Mouse (Mus musculus): ENCODE results near the gene Tmem235.
"Not testable (repeated sequence)": the region's sequence is repeated elsewhere in the genome, so short reads cannot be mapped to it uniquely, and the experiment has no call there.

Gene Tmem235

DNA sequence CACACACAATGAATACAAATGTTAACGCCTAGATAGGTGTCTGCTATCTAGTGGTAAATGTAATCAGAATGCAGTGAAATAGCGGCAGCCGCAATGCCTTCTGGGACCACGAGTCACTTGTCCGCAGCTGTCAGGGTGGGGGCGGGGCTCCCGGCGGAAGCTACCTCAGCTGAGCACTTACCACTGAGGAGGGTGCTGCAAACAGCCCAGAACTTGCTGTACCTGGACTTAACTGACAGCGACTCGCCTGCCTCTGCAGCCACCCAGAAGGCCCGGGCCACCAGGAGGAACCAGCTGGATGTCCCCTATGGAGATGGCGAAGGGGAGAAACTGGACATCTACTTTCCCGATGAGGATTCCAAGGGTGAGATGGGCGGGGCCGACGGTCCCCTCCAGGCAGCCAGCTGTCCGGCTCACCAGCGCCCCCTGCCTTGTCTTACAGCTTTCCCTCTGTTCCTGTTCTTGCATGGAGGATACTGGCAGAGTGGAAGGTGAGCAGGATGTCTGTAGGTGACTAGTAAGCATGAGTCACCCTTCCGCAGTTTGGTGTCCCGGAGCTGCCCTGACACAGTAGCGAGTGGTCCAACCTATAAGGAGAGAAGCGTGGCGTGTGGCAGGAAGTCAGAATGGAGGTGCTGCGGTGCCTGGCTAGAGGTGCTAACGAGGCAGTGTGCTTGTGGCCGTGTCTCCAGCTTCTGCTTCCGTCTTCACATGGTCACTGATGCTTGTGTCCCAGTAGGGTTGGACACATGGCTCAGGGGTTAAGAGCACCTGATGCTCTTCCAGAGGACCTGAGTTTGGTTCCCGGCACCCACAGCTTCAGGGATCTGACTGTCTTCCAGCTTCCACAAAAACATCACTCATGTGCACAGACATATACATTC lies 28.2 kb upstream of the Tmem235 start:
- DNase-seq: peak; percentile 71

DNA sequence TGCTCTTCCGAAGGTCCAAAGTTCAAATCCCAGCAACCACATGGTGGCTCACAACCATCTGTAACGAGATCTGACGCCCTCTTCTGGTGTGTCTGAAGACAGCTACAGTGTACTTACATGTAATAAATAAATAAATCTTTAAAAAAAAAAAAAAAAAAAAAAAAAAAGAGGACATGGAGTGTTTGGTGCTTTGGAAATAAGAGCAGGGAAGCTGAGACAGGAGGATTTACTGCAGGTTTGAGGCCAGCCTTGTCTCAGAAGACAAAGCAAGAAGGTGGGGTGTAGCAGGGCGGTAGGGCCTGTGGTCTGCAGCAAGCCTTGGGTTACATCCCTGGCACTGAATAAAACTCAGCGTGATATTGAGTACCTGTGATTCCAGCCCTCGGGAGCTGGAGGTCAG lies 27.0 kb upstream of the Tmem235 start:
- DNase-seq: not testable (repeated sequence)

DNA sequence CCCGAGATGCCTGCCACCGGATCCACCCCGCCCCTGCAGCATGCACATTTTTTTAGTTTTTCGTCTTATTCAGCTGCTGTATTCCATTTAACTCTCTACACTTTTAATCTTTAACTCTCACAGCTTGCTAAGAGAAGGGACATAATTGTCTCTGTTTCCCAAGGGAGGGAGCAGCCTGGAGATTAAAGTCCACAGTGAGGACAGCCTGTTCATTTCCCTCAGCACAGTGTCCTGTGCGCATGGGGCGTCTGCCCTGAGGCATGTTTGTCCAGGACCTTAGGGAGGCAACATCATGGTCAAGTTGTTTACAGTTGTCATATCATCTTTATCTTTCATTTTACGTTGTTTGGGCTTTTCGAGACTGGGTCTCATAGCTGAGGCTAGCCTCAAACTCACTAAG lies 26.5 kb upstream of the Tmem235 start:
- no peak for DNase-seq

DNA sequence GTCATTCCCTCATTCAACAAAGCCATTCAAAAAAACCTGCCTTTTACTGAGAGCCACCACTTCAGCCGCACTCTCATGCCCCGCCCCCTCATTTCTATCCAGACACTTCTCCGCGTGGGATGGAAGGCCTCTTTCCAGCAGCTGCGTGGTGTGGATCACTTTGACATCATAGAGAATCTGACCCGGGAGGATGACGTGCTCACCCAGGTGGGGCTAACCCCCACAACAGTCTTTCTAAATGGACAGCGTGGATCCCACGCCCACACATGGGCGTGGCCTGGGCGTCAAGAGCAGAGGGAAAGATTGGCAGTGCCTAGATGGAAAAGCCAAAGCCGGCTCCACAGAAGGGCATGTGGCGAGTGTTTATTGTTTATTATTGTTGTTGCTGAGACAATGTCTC lies 24.2 kb upstream of the Tmem235 start:
- peak; percentile 49 for DNase-seq

DNA sequence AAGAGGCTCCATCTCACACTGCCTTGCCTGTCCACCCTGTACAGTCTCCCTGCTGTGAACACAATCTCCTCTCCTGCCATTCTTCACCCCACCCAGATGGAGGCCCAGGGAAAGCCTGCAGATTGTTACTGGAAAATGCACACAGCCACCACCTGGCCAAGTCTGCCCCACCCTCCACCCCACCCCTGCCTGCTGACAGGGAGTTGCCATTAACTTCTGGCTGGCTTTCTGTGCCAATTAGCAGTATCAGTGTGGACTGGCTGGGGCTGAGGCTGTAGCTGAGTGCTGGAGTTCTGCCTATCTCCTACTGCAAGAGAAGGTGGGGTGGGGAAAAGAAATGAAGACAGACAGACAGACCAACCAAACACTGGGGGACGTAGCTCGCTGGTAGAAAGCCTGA lies 22.0 kb upstream of the Tmem235 start:
- DNase-seq: no peak

DNA sequence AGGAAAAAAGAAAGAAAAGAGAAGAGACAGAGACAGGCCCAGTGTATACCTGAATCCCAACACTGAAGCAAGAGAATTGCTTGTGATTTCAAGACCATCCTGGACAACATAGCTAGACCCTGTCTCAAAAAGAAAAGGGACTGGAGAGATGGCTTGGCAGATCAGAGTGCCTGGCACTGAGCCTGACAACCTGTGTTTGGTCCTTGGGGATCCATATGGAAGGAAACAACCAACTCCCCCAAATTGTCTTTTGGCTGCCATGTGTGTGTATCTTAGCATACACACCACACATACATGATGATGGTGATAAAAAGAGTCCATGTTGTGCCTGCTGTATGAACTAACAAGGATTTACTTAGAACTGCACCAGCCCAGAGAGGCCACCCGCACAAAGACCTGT lies 21.5 kb upstream of the Tmem235 start:
- DNase-seq: no peak

DNA sequence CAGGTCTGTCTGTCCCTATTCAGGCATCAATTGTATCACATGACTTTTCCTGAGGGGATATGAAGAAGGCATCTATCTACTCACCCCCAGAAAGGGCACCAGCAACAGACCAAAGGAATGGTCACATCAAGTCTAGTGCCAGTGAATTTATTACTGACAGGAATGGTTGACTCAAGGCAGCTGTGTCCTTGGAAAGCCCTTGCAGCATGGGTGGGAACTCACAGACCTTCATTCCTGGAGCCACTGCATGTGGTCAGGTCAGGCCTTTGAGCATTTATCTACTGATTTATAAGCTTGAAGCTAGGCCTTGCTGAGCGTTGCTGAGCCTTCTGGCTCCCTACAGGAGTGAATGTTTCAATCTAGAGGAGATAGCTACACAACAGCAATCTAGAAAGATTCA lies 19.6 kb upstream of the Tmem235 start:
- DNase-seq: no peak

DNA sequence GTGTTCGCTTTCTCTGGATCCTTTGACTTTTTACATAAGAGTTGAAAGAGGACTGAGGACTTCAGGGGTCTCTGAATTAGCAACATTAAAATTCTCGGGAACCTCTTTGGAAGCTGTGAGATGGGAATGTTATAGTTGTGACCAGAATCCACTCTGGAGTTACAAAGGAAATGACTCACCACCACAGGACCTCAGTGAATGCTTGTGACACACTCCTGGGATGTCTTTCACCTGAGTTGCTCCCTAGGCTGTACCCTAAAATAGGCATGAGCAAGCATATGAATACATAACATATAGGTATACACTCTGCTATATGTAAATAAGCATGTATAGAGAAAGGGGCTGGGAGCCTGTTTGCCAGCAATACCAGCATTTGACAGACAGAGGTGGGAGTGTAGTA lies 17.1 kb upstream of the Tmem235 start:
- DNase-seq: no peak

DNA sequence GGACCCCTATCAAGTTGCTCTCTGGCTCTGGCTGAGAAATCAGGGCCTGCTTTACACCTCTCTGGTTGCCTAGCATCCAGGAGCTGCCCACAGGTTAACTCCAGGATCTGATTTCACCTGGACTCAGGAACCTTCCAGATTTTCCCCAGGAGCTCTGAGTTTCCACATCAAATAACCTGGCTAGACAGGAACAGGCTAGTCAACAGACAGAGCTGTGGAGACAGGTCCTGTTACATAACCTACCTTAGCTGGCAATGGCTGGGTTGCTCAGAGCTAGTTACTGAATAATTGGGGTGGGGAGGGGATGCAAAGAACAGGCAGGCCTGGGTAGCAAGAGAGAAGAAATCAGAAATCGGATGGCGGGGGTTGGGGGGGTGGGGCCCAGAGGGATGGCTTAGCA lies 15.6 kb upstream of the Tmem235 start:
- no peak for DNase-seq

DNA sequence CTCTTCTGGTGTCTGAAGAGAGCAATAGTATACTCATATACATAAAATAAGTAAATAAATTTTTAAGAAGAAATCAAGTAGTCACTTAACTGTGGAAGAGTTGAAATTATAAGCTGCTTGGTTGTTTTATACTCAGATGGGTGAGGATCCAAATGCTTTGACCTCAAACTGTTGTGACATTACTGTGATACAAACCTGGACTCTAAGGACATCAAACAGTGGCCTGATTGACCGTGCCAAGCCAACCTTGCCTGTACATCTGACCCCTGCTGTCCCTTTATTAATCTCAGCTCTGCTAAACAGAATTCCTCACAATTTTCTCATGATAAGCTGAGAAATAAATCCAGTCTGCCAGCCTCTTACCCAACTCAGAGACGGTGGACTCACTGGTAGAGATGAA lies 14.9 kb upstream of the Tmem235 start:
- DNase-seq: no peak

DNA sequence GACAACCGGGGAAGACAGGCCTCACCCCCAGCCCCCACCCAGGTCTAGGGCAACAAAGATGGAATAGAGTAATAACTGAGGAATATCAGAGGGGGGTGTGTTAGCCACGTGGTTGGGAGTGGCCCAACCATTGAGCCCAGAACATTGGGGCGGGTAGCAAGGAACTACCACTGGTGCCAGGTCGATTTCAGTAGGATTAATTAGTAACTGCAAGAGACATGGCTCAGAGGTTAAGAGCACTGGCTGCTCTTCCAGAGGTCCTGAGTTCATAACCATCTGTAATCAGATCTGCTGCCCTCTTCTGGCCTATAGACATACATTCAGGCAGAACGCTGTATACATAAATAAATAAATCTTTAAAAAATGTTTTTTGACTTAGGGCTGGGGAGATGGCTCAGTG lies 13.9 kb upstream of the Tmem235 start:
- no peak for DNase-seq

DNA sequence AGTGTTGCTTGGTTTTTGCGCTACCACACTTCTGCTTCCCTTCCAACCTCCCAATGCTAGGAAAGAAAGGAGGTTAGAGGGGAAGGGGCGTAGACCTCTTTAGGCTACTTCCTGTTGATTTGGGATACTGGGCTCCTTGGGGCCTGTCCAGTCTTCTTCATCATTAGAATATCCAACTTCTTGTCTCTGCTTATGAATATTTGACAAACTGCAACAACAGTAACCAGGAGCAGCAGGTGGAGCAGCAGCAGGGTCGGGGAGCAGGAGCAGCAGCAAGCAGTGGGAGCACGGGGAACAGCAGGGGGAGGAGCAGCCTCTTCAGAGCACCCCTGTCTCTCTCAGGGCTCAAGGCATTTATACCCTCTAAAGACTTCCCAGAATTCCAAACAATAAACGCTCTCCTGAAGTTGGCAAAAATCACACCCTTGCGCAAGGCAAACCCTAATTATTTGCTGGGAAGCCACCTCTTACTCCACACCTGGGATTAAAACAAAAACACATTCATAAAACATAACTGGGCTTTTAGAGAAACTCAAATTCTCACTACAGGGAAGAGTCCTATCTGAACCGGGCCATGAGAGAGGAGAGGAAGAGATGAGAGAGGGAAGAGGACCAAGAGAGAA lies 12.8 kb upstream of the Tmem235 start:
- DNase-seq: no peak

DNA sequence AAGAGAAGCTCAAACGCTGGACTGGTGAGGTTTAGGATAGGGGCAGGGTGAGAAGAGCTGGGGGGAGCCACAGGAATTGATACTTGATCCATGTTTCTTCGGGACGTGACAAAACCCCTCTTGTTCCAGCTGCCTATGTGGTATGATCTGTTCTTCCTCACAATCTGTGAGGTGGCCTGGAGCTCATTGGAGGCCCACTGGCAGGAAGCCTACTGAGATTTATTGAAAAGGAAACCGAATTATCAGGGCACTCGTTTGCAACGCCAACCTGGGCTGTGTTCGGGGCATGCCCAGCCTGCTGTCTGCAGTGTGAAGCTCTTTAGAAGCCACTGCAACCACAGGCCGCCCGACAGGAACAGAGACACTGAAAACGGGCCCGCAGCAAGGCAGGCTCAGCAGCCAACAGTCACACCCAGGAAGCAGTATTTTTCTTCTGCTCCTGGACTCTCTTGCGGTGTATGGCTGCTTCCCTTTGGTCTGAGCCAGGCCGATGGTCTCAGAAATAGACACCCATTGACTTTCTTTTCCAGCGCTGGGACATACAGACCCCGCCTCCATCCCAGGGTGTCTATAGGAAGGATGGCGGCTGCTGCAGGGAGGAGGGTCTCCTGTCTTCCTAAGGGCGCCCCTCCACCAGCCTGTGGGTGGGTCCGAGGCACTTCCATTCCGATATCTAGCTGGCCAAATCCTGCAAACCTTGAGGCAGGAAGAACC lies 12.1 kb upstream of the Tmem235 start:
- no peak for DNase-seq

DNA sequence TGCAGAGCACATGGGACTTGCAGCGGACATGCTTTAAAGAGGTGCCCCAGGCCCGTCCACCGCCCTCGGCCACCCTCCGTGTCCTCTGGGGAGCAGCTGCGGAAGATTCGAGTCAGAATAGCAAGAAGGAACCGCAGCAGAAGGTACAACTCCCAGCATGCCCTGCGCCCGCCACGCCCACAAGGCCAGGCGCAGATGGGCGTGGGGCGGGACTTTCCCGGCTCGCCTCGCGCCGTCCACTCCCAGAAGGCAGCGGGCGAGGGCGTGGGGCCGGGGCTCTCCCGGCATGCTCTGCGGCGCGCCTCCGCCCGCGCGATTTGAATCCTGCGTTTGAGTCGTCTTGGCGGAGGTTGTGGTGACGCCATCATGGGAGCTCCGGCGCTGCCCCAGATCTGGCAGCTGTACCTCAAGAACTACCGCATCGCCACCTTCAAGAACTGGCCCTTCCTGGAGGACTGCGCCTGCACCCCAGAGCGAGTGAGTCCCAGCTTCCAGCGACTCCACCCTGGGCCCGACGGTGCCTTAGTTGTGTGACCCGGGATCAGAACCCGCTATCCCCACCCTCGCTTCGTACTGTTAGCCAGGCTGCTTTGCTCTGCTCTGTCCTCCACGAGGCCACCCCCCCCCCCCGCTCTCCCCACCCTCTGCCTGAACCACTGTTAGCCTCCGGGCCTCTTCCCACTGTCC lies 11.4 kb upstream of the Tmem235 start, which contains the start of gene Birc5:
Gene Birc5 (plus strand): TSS at position 267 of the 687 bp plus-strand sequence.
- peak; percentile 96 for DNase-seq

DNA sequence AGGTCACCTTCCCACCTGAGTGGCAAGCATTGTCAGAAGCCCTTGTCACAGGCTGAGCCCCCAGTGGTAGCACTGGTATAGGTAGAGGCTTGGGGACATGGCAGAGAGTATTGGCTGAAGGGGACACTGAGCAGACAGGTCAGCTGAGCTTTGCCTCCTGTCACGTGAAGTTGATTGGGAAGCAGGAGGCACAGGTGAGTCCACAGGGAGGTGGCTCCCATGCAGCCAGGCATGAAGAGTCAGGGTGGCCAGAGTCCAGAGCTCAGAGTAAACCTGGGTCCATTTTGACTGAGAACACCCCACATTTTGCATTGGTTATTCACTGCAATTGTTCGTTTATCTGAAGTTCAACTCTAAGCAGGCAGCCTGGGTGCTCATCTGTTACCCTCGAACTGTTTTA lies 7.7 kb upstream of the Tmem235 start:
- no peak for DNase-seq

DNA sequence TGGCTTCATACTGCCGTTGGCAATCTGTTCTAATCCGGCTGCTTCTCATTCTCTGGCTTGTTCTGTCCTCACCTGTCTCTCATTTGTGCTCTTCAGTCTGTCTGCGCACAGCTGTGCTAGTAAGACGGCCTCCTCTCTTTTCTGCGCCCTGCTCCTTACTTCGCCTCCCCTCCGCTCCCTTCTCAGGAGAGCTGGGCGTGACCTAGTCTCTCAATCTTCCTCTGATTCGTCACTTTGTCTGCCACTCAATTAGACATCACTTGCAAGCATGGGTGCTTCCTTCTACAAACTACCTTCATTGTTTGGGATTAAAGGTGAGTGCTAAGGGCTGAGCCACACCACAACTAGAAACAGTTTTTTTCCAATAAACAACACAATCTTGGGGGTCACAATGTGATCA lies 6.3 kb upstream of the Tmem235 start:
- DNase-seq: no peak

DNA sequence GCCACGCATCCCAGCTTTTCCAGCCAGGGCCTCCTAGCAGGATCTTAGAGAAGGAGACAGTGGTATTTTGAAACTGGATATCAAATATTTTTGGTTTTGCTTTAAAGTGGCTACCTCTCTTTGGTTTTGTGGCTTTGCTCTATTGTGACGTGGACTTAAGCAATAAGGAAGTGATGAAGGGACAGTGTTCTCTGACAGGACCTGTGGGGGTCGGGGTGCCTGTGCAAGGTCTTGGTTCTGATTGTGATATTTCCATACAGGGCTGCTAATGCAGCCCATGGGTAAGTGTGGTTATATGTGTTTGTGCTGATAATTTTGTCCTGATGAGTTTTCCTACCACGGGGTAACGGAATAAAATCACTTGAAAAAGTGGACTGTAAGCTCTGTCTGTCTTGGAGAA lies 5.2 kb upstream of the Tmem235 start:
- DNase-seq: no peak

DNA sequence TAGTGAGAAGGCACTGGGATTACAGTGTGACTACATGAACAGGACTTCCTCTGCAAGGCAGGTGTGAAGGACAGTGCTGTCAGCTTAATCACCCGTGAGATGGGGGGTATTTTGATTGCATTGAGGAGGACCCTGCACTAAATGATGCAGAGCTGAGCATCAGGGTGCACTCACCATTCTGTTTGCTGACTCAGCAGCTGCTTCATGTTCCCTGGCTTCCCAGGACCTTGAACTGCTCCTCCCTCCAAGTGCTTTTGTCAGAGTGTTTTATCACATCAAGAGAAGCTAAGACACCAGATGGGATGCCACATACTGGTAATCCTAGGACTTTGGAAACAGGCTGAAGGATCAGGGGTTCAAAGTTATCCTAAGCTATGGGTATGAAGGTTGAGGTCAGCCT lies 4.6 kb upstream of the Tmem235 start:
- no peak for DNase-seq

DNA sequence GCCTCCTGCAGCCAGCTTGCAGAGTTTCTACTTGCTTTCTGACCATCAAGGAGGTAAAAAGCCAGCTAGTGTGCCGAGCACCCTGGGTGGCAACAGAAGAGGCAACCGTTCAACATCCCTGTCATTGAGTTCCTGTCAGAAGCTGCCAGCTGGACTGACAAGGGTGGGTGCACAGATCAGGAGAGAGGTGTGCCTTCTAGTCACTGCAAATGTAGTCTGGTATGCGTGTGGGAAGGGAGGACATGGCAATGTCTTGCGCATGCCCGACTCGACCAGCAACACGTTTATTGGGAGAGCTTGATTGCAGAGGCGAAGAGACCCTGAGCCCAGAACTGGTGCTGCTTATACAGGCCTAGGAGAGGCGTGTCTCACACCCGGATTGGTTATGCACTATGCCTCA lies 3.1 kb upstream of the Tmem235 start:
- DNase-seq: no peak

DNA sequence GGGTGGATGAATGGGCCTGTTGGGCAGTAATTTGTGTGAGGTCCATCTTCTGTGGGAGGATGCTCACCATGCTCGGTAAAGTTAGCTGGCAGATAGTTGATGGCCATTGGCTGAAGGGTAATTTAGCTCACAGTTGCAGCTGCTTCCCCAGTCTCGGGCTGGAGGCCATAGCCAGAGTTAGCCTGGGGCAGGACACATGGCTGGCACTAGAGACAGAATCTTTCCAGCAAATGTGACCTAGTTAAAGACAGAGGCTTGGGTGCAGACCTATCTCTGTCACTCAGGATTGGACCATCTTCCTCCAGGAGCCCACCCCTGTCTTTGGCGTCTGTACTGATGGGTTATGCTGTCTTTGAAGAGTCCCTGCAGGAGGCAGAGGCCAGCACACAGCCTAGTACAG lies 2.2 kb upstream of the Tmem235 start:
- no peak for DNase-seq

DNA sequence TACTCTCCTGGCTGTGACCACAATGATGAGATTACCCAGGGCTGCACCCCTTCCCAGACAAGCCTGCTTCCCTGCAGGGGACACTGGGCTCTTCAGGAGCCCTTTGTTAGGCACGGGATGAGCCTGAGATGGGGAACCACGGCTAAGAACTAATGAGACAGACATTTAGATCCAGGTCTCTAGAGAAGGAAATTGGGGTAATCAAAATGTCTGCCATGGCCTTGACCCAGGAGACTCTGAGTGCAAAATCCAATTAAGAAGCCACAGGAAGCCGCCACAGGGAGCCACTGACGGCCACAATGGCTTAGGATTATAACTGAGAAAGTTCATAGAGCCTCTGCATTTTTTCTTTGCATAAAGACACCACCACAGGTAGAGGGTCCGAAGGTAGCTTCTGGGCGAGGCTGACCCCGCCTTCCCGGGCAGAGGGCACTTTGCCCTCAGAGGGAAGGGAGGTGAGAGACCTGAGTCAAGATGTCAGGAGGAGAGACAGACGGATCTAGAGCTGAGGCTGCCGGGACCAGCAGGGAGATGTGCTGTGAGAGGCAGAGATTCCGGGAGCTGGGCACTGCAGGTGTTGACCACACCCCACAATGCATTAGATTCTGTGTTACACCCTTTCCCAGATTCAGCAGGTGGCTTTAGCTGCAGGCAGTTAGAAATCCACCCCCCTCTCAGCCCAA lies 2.8 kb downstream of the Tmem235 start:
- DNase-seq: no peak

DNA sequence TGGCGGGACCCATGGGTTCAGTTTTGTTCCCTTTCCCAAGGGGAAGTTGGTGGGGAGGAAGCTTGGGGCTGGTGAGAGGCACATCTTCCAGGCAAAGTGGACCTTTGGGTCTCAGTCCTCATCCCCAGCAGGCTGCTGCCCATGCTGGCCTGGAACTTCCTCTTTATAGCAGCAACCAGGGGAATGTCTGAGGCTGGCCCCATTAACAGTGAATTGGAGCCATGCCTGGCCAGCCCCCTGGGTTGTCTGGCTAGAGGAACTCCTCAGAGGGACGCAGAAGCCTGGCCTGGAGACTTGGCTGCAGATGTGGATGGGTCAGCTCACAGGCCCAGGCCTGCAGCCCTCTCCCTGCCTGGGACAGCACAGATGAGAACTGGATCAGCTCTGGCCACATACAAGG lies 4.3 kb downstream of the Tmem235 start:
- DNase-seq: no peak

DNA sequence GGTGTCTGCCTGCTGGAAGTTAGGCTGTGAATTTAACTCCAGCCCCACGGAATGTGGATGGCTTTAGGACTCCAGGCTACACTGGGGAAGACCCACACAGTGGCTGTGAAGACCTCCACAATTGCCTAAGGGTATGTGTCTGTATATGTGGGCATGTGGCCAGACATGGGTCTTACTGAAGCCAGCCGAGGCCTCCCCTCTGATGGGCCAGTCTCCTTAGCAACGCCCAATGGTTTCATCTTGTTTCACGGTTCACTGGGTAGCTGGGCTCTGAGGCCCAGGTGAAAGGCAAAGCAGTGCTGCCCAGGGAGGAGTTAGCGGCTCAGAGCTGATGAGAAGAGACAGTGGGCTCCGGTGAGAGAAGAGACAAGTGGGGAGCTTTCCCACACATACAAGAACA lies 5.4 kb downstream of the Tmem235 start:
- no peak for DNase-seq
